Mouse (Mus musculus) inflammation-experienced regulatory T-cells, adult 6 months (primary cell): Measurements from ENCODE around the gene Npepl1. TPM values are rescaled to one million over a fixed set of nuclear protein-coding genes. Genes with fewer than 3 reads are reported as not detected.
A peak's percentile ranks its signal among the peaks of the same experiment; 100 is the strongest.

ENCODE experiments used
- ATAC-seq: one replicate; pipeline ENCODE4 v1.8.0; 2017
- polyA plus RNA-seq, 3 experiments: library from polyadenylated mRNA; unstranded; fragments of 100-300 nt; shearing (Covaris generic); gene quantifications; one replicate each; pipeline ENCODE4 v1.2.1; 2017

Gene Npepl1
- 10 to 100 TPM; 18.6 to 29.0 (median 24.8) TPM for polyA plus RNA-seq

DNA sequence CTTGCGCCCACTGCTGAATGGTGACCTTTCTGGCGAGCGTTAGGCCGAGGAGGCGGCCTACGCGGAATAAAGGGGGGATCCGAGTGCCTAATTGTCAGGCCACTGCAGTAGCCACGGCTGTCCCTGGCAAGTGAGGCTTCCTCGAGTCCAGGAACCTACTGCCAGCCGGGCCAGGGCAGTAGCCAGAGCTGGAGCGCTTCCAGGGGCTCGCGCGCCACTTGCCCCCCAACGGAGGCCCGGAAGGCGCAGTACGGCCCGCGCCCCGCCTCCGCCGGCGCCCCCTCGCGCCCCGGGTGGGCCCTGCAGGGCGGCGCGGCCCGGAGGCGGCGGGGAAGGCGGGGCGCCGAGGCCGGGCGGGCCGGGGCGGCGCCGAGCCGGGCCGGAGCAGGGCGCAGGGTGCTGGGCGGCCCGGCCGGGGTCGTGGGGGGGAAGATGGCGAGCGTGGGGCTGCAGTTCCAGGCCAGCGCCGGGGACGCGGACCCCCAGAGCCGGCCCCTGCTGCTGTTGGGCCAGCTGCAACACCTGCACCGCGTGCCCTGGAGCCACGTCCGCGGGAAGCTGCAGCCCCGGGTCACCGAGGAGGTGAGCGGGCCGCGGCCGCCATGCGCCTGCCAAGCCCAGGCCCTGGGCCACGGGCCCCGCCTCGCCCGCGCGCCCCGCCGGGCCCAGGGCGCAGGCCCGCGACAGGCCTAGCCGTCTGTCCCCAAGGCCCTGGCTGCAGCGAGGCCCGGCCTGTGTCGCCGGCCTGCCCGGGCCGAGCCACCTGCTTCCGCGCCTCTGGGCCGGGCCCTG, at the start of gene Npepl1:
Npepl1 (plus strand) TSS at position 359 of the 792 bp plus-strand sequence.
- peak; percentile 88 for ATAC-seq

DNA sequence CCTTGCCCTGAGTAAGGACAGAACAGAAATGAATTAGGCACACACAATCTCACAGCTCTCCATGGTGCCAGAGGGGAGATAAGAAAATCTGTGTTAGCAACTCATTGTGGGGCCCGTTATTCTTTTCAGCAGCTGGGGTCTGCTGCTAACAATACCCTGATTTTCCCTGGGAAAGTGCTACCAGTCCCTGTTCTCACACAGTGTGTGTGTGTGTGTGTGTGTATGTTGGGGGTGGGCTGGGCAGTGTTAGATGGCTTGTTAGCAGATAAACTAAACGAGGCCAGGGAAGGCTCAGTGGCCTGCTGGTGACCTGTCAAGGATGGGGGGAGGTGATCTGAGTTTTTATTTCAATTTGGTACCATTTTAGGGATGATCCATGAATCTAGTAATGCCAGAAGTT, 48.9 kb upstream of the Npepl1 start:
- ATAC-seq: no peak

DNA sequence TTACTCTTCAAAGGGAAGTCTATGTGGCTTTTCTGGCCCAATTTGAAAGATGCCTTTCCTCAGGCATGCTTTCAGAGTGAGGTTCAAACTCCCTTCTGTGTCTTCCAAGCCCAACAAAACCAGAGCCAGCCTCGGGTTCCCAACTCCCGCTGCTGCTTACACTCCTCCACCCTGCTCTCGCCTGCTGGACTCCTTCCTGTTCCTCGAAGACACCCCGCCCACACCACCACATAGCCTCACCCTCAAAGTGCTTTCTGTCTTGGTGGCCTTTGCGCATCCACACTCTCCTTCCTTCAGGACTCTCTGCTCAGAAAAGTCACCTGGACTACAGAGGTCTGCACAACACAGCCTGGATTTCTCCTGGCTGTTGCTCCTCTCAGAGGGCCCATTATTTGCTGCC, 47.1 kb upstream of the Npepl1 start:
- ATAC-seq: no peak

DNA sequence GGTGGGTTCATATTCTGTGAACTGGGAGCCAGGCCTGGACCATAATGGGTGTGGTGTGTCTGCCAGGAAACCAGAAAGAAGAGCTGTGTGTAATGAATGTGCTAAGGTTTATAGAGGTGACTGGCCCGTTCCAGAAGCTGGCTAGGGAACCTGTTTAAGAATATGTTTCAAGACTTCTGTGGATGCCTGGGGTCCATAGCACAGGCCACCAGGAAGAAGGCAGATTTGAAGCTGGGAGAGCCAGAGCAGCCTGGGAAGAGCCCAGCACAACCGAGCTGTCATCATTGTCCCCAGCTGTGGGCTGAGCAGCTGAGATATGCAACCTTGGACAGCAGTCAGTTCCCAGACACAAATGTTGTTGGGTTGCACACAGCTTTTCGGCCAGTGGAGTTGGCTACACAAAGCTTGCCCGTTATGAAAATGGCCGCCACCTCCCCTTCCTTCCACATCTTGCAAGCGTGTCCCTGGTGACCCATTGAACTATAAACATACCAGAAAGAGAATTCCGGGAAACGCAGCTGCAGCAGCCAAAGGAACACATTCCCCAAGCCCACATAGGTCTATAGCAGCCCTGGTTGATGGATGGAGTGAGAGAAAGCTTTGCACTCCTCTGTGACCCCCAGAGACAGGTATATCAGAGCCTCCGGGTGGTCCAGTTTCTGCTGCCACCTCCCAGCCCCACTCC, 46.5 kb upstream of the Npepl1 start:
- no peak for ATAC-seq

DNA sequence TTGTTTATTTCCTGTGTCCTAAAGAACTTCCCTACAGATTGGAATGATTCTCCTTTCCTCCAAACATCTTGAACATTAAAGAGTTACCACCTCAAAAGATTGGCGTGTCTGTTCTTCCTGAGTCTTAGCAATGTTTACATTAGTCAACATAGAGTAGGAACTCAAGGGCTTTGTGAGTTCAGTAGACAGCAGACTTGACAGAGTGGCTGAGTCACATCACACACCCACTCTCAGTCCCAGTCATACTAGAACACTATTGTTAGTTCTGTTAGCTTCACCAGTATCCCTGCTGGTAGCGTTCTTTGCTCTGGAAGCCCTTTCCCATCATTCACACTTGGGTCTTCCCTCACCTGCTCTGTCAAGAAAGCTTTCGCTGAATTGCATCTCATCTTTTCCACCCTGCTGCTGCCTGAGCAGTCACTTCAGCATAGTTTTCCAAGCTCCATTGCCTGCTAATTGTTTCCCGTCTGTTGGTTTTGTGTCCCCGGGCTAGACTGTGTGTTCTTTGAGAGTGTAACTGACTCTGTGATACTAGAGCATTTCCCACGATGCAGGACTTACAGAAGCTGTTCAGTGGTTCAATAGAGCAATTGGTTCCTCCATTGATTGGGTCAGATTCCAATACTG, 42.2 kb upstream of the Npepl1 start:
- no peak for ATAC-seq

DNA sequence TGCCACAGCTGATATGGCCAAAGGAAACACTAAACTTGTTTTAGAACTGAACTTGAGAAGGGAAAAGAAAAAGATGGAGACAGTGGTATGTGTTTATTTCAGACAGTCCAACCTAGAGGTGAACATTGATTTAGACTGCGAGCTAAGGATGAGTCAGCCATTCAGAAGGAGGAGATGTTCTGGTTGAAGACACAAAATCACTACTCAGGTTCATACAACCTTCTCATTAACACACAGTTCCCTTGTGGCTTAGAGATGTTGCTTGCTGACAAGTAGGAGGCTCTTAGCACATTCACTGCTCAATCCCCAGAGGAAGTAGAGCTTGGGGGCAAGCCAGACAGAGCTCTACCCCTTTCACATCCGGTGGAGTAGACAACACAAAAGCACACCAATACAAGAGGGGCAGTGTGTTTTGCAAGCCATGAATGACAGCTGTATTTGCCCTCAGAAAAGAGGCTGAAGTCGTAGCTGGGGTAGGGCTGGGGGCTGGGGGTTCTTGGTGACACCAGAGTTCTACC, 40.6 kb upstream of the Npepl1 start:
- ATAC-seq: peak; percentile 64

DNA sequence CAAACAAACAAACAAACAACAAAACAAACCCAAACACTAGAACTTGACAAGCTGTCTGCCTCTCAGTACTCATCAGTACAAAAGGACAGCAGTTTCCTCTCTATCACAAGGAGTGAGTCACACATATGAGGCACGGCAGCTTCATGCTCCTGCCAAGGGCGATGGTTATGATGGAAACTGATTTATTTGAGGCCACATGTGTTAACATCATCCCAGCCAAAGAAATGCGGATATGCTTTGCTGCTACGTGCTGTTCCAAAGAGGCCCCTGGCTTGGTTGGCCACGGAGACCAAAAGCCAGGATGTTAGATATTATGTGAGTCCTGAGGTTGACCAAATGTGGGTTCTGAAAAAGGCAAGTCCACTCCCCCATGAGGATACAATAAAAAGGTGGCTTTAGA, 38.7 kb upstream of the Npepl1 start:
- no peak for ATAC-seq

DNA sequence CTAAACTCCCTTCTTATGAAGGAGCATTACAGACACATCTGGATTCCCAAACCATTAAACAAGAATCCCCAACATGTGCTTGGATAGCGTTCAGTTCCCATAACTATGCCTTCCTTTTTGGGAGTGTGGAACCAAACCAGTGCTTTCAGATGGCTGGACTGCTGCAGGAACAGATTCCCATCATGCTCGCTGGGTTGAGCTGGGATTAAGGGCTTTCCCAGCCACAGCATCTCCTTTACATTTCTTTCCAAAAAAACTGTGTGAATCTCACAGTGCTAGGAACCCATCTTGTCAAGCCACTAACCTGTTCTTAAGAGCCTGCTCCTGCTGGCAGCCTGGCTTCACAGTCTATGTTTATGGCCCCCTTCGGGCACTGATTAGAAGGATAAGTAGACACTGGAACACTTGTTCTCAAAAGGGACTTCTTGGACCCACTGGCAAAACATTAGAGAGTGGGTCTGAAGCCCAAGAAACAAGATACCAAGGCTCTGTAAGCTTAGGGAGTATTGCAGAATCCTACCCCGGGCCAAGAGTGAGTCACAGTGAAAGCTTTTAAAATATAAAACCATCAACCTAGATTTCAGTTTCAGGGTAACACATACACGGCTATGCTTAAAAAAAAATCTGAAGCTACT, 36.9 kb upstream of the Npepl1 start:
- ATAC-seq: no peak

DNA sequence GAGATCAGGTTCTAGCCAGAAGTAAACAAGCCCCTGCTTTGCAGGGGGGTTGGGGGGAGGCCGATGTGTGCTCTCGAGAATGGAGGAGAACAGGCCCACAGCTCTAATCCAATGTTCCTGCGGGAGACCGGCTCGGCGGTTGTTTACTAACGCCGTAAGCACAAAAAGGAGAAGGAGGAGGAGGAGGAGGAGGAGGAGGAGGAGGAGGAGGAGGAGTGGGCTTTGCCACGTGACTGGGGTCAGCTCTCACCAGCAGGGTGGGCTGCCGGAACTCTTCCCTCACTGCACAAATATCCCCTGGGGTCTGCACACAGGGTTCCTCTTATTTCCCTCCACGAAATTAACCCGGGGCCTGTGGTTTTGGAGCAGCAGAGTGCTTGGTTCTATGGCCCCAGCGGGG, 35.5 kb upstream of the Npepl1 start:
- no peak for ATAC-seq

DNA sequence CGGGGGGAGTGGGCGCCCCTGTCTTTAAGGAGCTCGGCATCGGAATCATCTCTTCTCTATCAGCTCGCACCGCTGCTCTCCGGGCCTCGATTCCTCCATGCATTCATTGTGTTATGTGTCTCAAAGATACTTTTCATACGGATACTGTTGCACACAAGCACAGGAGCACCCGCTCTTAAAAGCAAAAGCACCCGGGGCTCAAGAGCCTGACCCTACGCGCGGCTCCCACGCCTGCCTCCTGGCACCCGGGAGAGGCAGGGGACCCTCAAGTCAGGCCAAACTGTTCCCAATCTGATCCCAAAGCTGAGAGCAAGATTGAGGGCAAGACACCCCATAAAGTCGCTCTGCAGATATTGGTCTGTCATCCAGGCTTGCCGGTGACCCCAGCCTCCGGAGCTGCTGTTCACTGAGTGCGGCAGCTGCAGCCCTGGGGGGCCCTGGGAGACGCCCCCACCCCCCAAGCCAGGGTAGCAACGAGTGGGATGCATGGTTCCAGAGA, 35.0 kb upstream of the Npepl1 start:
- no peak for ATAC-seq

DNA sequence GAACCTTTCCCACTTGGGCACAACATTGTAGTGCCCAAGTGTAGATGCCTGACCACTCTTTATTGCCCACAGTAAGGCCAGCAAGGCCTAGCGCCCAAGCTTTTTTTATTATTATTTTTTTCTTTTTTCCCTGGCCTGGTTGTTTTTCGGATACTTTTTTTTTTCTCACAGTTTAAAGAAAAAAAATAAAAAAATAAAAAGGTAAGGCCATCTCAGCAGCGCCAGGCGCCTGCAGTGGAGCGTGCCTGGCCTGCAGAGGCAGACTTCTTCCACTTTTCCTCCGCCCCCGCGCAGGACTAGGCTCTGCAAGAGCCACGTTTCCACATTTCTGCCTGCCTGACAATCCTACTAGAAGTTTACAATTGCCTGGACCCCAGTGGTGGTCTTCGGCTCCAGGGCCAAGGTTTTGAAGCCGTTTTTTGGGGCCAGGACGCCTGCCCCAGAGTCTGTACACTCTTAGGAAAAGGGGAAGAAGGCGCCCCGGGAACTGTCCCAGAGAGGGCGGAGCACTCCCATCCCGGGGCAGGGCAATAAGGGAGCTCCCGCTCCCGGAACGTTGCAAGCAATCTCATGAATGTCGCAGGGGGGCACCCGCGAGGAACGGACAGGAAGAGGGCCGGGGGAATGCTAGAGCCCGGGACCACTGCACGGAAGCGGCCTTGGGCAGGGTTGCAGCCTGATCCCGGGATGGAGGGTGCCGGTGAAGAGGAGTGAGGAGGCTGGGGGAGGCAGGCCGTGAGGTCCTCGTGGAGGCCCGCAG, 34.3 kb upstream of the Npepl1 start, which contains the start of gene Stx16:
Stx16 (plus strand) TSS at position 636 of the 760 bp plus-strand sequence.
- ATAC-seq: peak; percentile 74

DNA sequence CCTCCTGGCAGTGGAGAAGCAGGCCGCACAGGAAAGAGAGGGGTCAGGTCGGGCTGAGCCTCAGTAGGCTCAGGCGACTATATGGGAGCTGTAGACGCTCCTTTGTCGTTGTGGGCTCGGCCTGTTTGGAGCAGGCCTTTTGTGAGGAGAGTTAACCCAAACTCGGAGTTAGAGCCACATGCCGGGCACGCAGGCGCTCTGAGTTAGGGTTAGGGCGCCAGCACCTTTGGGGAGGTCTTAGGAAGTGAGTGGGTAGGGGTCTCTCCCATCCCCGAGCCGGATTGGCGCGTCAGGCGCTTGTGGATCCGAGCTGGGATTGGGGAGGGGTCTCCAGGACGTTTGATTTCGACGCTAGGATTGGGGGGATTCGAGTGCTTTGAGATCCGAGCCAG, 33.7 kb upstream of the Npepl1 start:
- ATAC-seq: peak; percentile 34

DNA sequence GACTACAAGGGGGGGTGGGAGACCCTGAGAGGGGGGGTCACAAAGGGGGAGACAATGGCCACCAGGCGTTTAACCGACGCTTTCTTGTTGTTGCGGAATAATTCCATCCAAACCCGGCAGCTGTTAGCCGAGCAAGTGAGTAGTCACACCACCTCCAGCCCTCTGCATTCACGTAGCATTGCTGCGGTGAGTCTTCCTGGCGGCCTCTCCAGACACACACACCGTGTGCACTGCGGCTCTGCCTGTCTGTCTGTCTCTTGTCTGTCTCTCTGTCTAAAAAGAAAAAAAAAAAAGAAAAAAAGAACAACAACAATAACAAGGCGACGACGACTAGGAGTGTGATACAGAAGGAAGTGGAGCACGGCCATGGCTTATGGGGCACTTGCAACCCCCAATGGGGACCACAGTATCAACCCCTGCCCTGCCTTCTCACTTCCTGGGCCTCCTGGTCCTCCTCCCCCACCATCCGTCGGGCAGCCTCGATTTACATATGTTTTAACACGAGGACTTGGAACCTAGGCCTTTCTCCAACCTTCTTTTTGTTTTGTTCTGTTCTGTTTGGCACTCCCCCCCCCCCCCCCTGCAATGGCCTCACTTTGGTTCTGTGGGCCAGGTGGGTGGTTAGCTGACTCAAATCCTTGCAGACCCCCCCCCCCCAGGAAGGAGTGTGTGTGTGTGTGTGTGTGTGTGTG, 33.0 kb upstream of the Npepl1 start:
- ATAC-seq: peak; percentile 65

DNA sequence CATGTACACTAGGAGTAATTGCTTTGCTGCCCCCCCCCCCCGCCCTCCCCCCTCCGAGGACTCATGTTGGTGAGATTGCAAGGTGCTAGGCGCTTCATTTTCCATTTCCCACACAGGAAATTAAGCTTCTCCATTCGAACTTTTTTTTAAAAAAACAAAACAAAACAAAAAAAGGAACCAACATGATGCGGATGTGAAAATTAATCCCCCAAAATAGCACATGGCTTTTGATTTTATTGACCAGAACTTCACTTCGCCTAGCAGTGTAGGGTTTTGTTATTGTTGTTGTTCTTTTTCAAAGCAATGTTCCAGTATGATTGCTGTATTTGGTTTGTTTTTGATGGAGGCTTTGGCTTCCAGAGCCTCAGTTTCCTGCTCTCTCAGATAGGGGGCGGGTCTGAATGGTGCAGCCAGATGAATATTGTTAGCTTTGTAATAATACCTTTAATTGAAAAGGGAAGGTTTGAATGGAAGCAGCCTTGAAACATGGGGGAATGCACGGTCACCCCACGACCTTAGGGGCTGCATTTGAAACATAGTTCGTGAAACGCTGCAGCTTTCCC, 32.3 kb upstream of the Npepl1 start:
- ATAC-seq: no peak

DNA sequence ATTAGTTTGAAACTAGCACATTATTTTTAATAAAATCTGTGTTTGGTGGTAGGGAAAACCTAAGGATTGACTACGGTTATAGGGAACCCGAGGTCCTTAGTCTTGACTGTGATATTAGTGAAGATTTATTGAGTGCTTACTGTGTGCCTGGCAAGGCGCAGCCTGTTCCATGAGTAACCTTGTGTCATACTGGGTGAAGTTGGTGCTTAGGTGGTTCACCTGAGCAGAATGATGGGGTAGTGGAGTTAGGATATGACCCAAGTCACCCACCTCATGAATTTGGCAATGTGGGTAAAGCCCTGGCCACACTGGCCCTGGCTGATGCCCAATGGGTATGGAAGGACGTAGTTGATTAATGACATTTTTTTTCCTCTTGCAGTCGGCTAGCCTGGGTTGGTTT, 28.3 kb upstream of the Npepl1 start:
- no peak for ATAC-seq

DNA sequence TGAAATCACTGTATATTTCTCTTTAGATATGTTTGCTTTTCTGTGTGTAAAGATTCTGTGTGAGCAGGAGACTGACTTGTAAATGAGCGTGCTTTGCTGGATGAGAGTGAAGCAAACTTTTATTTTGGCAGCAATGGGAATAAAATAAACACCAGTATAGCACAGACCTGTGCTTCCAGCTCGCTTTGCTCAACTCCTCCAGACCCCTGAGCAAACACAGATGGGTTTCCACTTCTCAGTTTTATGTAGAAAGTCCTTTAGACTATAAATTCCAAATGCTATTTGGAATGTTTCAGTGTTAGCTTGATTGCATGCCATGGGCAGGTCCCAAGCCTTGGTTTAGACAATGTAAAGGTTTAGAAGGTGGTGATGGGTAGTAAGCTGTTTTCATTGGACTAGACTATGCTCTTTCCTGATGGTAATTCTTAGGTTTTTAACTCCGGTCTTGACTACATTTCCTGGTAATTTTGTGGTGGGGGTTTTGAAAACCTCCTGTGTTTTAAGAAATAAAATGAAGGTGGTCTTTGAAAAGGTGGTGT, 27.7 kb upstream of the Npepl1 start:
- no peak for ATAC-seq

DNA sequence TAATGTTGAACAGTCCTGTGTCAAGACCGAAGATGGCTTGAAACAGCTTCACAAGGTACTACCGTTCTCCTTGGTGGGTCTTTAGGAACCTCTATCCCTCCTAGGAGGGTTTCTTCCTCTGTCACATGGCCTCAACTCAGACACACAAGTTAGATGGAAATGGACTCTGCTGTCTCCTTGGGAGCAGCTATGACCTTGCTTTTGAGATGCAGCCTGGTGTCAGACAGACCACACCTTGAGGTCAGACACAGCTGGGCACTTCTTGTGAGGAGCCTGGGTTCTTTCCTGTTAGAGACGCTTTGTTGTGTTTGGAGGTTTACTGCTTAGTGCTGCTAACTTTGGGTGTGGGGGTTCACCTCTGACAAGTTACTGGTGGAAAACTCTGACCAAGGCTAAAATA, 15.1 kb upstream of the Npepl1 start:
- ATAC-seq: no peak

DNA sequence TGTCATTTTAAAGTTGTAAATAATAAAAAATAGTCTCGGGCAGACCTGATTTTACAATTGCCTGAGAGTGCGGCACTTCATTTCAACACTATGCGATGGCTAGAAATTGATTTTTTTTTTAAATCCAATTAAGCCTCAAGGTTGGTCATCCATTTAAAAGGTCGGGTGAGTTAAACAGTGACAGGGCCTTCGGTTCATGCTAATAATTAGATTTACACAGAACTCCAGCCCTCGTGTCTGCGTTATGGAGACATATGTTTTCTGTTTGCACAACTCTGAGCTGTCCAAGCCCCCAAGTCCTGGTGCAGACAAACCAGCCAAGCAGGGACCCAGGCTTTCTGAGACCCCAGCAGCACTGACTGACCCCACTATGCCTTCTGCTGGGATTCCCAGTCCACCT, 7.8 kb upstream of the Npepl1 start:
- ATAC-seq: no peak

DNA sequence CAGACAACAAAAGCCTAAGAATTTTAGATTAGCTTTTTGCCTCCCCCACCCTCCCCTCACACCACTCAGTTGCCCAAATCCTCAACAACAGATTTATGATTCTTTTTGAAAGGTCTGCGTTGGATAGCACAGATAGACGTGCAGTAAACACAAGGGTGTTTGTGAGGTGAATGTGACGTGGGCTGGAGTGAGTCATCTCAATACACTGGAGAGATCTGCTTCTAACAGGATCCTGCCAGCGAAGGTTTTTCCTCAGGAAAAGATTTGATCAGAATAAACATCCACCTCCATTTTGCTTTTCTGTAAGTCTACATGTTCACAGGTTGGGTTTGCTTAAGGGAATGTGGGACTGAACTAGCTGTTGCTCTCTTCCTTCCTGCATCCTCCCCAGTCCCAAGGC, 6.6 kb upstream of the Npepl1 start:
- ATAC-seq: no peak

DNA sequence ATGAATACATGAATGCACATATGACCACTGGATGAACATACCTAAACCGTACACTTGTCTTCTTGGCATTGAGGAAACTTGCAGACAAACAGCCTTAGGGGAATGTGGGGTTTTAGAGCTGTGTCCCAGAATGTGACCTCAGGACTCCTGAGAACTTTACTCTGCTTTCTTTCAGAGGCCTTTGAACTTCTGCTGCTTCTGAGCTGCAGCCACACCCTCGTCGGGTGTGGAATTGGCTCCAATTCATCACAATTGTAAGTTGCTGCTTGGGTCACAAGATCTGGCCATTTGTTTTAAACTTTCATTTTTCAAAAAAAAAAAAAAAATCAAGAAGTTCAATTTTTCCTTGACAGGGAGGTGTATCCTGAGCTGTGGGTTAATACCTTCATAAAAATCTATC, 2.8 kb upstream of the Npepl1 start:
- ATAC-seq: no peak
